Mouse (Mus musculus): ENCODE data around the gene Grap2.
"Not testable (repeated sequence)": the region's sequence is repeated elsewhere in the genome, so short reads cannot be mapped to it uniquely, and the experiment has no call there.

Gene Grap2

GRCm38 (mm10) chr15:80567139-80567538 lies 5.3 kb upstream of the Grap2 start:
- peak; percentile 44 for DNase-seq

GRCm38 (mm10) chr15:80567731-80568130 lies 4.7 kb upstream of the Grap2 start:
- no peak for DNase-seq

DNA sequence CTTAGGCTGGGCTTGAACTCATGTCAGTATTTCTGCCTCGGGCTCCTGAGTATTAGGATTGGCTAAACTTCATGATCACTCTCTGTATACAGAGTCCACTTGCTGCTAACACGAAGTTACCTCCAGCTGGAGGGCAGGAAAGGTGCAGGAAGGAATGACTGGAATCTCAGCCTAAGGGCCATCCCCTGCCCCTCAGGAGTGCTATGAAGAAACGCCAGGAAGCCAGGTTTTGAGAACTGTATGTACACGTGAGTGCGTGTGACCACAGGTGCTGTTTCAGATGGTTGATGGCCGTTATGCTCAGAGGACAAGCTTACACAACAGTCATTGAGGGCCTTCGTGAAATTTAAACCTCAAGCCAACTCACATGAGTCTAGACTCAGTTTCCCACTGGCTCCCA lies 3.2 kb upstream of the Grap2 start:
- no peak for DNase-seq

- DNase-seq, result no peak
Measured at GRCm38 (mm10) chr15:80570226-80570625, 2.2 kb upstream of the Grap2 start.

DNA sequence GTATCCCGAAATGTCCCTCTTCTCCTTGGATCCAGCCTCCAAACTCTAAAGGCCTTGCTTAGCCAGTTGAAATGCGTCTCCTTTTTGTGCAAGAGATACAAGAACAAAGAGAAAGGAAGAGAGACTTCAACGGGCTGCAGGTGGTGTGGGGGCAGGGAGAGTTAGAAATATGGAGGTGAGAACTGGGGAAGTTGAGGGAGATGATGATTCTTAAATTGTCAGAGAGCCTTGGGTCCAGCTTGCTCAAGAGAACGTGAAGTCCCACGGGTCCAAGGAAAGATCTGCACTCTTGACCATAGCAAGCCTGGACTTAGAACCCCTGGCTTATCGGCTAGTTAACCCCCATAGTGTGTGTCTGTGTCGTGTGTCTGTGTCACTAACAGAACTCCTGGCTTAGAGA lies 783 bp upstream of the Grap2 start:
- peak; percentile 75 for DNase-seq

DNA sequence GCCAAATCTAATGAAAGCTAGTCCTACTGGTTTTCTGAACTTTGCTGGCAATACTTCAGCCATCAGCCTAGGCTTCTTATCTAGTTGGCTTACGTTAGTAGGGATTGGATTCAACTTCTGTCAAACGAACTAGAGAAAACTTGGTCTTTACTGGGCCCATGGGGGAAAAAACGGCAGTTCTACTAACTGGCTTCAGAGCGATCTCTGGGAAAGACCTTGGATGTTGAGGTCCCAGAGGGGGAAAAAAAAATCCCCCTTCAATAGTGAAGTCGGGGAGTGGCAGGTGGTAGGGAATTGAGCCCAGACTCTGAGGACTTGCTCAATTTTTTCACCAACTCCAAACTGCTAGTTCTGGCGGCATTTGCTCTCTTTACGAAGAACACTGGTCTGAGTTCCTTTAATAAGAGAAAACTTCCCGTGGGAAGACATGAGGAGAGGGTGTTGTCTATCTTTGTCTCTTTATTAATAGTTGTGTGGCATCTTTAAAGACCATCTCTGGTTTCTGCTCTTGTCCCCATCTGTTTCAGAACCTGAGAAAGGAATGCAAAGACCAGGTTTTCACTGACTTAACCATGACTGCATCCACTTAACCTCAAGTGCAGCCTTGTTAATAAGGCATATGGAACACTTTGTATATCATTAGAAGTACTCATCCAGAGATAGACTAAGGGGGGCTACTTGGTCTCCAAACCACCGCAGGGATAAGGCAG lies 572 bp downstream of the Grap2 start:
- no peak for DNase-seq

- no peak for DNase-seq
Measured at GRCm38 (mm10) chr15:80574211-80575040, 2.0 kb downstream of the Grap2 start.

- no peak for DNase-seq
Measured at GRCm38 (mm10) chr15:80575817-80576370, 3.5 kb downstream of the Grap2 start.

- no peak for DNase-seq
Measured at GRCm38 (mm10) chr15:80576415-80576994, 4.1 kb downstream of the Grap2 start.

DNA sequence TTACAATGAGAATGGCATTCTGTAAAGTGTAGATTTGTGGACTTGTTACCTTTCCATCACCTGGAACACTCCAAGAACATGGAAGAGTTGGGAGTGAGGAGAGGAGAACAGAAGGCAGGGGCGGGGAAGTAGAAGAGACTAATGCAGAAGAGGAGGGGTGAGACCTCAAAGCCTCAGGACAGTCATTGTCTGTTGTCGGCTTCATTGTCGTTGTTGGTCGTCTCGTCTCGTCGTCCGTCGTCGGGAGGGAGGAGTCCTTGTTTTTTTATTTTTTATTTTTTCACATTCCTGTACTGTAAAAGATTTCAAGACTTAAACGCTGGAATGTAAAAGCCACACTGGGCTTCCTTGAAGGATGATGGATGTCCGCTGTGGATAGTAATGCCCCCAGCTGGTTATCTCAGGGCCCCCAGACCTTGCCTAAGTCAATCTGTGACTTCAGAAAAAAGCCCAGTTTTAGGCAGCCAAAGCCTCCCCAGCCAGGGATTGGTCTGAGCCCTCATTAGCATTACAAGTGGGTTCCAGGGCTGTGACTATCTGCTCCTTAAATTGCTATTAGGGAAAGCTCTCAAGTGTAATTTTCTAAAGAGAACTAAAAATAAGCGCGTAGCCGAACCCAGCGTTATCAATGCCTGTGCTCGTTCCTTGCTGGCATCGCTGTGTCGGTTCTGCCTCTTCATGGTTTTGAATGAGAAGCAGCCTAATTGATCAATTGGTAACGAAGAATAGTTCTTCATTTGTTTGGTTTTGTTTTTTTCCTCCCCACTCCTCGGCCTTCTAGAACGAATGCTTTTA lies 5.0 kb downstream of the Grap2 start:
- no peak for DNase-seq

GRCm38 (mm10) chr15:80579121-80579520 lies 6.7 kb downstream of the Grap2 start:
- DNase-seq, result no peak

DNA sequence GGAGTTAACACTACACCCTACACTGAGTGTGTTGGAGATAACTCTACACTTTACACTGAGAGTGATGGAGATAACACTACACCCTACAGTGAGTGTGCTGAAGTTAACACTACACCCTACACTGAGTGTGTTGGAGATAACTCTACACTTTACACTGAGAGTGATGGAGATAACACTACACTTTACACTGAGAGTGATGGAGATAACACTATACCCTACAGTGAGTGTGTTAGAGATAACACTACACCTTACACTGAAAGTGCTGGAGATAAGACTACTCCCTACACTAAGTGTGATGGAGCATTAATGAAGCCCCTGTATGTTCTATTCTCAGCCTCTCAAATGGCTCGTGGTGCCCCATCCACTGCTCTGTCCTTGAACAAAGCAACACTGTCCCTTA lies 8.2 kb downstream of the Grap2 start:
- DNase-seq, result not testable (repeated sequence)

DNA sequence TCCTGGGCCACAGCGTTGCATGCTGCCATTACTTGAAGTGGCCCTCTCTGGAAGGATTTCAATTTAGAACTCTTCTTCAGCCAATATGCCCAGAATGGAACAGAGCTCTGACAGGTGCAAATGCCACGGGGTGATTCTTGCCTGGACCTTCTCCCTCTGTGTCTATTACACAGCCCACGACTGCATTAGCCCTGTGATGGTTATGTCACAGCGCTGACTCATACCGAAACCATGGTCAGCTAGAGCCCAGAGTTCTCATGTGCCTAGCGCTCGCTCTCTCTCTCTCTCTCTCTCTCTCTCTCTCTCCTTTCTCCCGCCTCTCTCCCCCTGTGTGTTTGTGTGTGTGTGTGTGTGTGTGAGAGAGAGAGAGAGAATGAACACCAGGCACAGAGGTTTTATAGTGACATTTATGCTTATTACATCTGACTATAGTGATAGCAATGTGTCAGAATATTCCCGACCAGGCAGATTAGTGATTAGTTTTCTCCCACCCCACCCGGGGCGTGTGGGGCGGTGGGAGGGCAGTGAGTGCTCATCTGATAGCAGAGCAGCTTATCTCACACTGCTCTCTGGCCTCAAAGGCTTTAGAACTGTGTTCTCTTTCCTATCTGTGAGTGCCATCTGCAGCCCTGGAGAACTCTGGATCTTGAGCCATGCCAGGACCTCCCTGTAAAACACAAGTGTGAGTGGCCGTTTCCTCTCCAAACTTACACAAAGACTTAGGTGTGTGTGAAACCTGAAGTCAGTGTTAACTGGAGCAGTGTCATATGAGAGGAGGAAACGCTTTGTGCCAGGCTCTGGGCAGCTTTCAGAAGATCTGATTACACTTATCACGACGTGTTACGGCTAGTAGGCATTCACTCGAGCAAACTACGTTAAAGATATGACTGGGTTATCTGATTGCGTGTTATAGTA lies 10.4 kb downstream of the Grap2 start:
- DNase-seq, result no peak

GRCm38 (mm10) chr15:80586296-80586695 lies 13.9 kb downstream of the Grap2 start:
- DNase-seq, result no peak

DNA sequence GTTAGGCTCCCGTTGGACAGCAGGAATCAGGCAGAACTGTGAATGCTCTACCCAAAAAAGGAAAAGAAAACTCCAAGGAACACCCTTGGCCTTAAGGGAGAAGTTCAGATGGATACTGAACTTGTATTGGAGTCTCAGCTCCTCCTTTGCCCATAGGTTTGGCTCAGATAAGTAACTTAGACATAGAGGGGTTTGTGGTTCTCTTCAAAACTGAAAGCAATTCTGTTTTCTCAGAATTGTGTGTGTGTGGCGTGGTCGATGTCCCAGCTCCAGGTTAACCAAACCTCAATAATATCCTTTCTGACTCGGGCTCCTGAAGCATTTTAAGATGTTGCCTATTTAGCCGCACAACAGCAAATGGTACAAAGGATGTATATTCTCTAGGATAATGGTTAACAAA lies 18.2 kb downstream of the Grap2 start:
- DNase-seq, result no peak

DNA sequence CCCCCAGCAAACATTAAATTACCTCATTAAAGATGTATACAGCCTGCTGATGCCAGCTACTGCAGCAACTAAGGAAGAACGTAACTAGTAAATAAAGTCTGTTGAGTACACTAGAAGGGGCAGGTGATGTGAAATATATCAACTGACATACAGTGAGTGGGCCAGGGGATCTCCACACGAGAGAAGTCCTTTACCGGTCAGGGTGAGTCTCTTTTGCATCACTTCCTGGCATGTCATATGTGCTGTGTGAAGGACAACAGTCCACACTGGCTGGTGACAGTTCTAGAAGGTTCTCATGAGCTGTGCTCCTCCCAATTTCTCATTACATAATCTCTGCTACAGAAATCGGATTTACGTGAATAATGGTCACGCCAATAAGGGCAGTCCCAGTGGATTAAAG lies 20.3 kb downstream of the Grap2 start:
- DNase-seq, result no peak

- DNase-seq, result no peak
Measured at GRCm38 (mm10) chr15:80593877-80594276, 21.5 kb downstream of the Grap2 start.

DNA sequence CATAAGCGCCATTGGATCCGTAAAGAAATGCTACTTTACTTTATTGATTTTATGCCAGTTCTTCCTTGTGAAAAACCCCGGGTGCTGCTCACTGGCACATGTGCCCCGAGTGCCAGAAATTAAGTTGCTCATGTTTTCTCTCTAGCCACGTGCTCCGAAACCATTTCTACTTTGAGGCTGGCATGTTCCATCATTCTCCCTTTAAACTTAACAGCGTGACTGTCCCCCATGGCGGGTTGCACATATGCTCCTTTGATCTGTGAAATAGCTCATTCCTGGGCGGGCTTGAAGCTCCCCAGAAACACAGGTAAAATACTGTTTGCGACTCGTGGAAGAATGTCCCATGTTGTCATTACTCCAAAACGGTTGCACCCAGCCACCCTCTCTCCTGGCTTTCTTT lies 26.4 kb downstream of the Grap2 start:
- no peak for DNase-seq

GRCm38 (mm10) chr15:80599213-80599750 lies 26.9 kb downstream of the Grap2 start:
- no peak for DNase-seq

DNA sequence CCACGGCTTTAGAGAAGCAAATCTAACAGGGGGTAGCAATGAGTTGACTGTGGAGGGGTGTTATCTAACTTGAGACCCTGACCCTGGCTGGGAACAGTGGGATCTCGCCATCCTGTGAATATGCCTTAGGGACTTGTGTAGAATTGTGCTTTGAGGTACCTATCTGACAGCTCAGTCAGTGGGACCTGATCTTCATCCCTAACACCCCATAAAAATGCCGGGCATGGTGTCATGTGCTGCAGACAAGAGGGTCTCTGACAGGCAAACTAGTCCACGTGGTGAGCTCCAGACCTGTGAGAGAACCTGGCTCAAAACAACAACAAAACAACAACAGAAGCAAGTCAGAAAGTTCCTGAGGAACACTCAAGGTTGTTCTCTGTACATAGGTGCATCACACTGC lies 27.4 kb downstream of the Grap2 start:
- DNase-seq, result no peak

DNA sequence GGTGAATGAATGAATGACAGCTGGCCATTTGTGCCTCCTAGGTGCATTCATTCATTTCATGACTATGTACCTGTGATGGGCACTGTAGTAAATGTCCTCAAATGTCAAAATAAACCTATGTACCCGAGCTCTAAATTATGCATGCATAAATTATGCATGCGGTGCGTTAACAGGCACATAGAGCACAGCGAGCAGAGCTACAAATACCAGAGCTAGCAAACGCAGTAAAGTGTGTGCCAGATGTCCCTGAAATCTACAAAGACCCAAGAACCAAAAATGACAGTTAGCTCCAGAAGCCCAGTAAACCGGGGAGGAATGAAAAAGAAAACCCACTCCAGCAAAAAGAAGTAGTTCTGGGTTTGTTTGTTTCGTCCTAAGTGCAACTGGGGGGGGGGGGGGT lies 29.1 kb downstream of the Grap2 start:
- DNase-seq, result no peak

All from thymus, postnatal 4 days (tissue).